Mouse (Mus musculus): ENCODE data around the gene Klk4.

- no peak for TF ChIP-seq GATA1 (IDR thresholded peaks at IDR 0.05; ENCODE audit: low read length)
- TF ChIP-seq TAL1 (IDR thresholded peaks at IDR 0.05; ENCODE audit: low read length): no peak
Measured at GRCm38 (mm10) chr7:43934747-43935146, 53.8 kb downstream of the Klk4 start.

Measured in erythroblast, embryonic 14.5 days (primary cell).